Mouse (Mus musculus): Measurements from ENCODE around the gene Zfp966.
"Not testable (repeated sequence)": the region's sequence is repeated elsewhere in the genome, so short reads cannot be mapped to it uniquely, and the experiment has no call there.

Zfp966 gene

DNA sequence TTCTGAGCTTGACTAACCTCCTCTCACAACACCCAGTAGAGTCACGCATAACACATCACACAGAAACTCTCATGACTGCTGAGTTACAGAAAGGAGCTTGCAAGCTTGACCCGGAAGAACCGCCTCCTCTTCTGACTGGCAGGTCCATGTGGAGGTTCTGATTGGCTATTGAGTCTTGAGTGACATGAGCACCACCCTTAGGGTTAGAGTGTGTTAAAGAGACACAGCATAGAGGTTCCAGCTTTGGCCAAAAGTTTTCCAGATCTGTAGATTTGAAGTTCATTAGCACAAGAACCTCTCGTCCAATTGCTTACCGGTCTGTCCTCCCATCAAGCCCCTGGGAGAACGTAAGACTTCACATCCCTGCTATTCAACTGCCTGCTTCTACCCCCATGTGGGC lies at the start of gene Zfp966:
TSS of gene Zfp966 (minus strand) at position 101 of the 400 bp plus-strand sequence.
- DNase-seq, result not testable (repeated sequence)

DNA sequence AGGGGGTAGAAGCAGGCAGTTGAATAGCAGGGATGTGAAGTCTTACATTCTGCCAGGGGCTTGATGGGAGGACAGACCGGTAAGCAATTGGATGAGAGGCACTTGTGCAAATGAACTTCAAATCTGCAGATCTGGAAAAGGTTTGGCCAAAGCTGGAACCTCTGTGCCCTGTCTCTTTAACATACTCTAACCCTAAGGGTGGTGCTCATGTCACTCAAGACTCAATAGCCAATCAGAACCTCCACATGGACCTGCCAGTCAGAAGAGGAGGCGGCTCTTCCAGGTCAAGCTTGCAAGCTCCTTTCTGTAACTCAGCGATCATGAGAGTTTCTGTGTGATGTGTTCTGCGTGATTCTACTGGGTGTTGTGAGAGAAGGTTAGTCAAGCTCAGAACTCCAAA lies 34.1 kb upstream of the Zfp966 start, which contains the start of gene Gm2026:
TSS of gene Gm2026 (plus strand) at position 301 of the 400 bp plus-strand sequence.
- not testable (repeated sequence) for DNase-seq

GRCm38 (mm10) chr2:175869024-175869423 lies 61.9 kb downstream of the Zfp966 start, which contains the start of gene Gm6710:
Gene Gm6710, plus strand, starts transcription at chr2:175869219.
- DNase-seq, result not testable (repeated sequence)

Data from cerebellum, adult 9-10 months (tissue).